Mouse (Mus musculus) skeletal muscle tissue, adult 2 months (tissue): Measurements from ENCODE around the gene Ptgis.

Experiments
- DNase-seq: peaks from one replicate; pipeline ENCODE4 v3.0.0-alpha.2; 2012; ENCODE audit warnings: low read depth, low spot score

Ptgis gene

GRCm38 (mm10) chr2:167240008-167240964 is at the start of gene Ptgis:
Ptgis (minus strand) TSS chr2:167240604.
- no peak for DNase-seq

- DNase-seq: no peak
Observed at GRCm38 (mm10) chr2:167281461-167281860, 41.1 kb upstream of the Ptgis start.

- DNase-seq: no peak
Observed at GRCm38 (mm10) chr2:167280986-167281310, 40.5 kb upstream of the Ptgis start.

- DNase-seq: peak; percentile 43
Observed at GRCm38 (mm10) chr2:167280090-167280985, 39.9 kb upstream of the Ptgis start.

- DNase-seq: peak; percentile 65
Observed at GRCm38 (mm10) chr2:167278751-167279526, 38.5 kb upstream of the Ptgis start.

GRCm38 (mm10) chr2:167278011-167278410 is 37.6 kb upstream of the Ptgis start:
- DNase-seq: no peak

GRCm38 (mm10) chr2:167277026-167277425 is 36.6 kb upstream of the Ptgis start:
- no peak for DNase-seq

GRCm38 (mm10) chr2:167275856-167276255 is 35.5 kb upstream of the Ptgis start:
- no peak for DNase-seq

GRCm38 (mm10) chr2:167274713-167275465 is 34.5 kb upstream of the Ptgis start:
- no peak for DNase-seq

GRCm38 (mm10) chr2:167273206-167273740 is 32.9 kb upstream of the Ptgis start:
- no peak for DNase-seq

- DNase-seq: no peak
Observed at GRCm38 (mm10) chr2:167272706-167273105, 32.3 kb upstream of the Ptgis start.

- DNase-seq: peak; percentile 68
Observed at GRCm38 (mm10) chr2:167271121-167271521, 30.7 kb upstream of the Ptgis start.

GRCm38 (mm10) chr2:167270496-167270895 is 30.1 kb upstream of the Ptgis start:
- no peak for DNase-seq

- DNase-seq: no peak
Observed at GRCm38 (mm10) chr2:167268721-167269120, 28.3 kb upstream of the Ptgis start.

- no peak for DNase-seq
Observed at GRCm38 (mm10) chr2:167268411-167268690, 27.9 kb upstream of the Ptgis start.

GRCm38 (mm10) chr2:167267531-167268410 is 27.4 kb upstream of the Ptgis start:
- peak; percentile 85 for DNase-seq

- no peak for DNase-seq
Observed at GRCm38 (mm10) chr2:167266231-167266630, 25.8 kb upstream of the Ptgis start.

GRCm38 (mm10) chr2:167265806-167266205 is 25.4 kb upstream of the Ptgis start:
- no peak for DNase-seq

GRCm38 (mm10) chr2:167265021-167265420 is 24.6 kb upstream of the Ptgis start:
- no peak for DNase-seq

- no peak for DNase-seq
Observed at GRCm38 (mm10) chr2:167263931-167264330, 23.5 kb upstream of the Ptgis start.
